22 mouse cellular contexts compared by ENCODE assay signal in the genomic region with DNA sequence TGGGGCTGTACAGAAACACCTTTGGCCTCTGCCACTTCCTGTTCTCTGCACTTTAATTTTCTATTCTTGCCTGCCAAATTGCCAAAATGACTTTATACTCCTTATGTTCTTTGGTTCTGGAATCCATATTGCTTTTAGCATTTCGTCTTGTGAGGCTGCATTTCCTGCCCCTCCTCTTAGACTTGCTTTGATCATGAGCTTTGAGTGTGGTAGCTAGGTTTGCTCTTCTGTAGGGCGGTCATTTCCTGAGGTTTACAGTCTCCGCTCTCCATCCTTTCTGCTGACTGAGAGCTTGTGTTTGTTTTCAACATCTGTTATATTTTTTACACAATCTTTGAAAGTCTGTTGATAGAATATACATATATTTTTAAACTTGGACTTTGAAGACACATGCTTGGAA.
DNase-seq lines count a peak whose midpoint lies in the region; ATAC-seq lines count a peak whose summit lies in the region.
"Had no signal": no experiment of that assay in that cellular context is flagged by ENCODE, and none has a peak within 500 bp of the region (broad histone marks: within the 10 kb centered on the region; RNA-seq: fewer than 3 reads in every experiment).

No protein-coding gene starts in this region.

- no peak overlapping the region for H3K4me2 ChIP-seq in forebrain, embryonic 16.5 days (ENCODE audit: low read length)
- H3K4me2 ChIP-seq: heart, embryonic 13.5 days; hindbrain, embryonic 14.5 days; intestine, embryonic 15.5 days had no signal

- H3K4me3 ChIP-seq in forebrain, embryonic 16.5 days (replicated peaks; ENCODE audit: low read length), result no peak overlapping the region
- no peak overlapping the region for H3K4me3 ChIP-seq in heart, embryonic 10.5 days
- H3K4me3 ChIP-seq: heart, embryonic 13.5 days; intestine, embryonic 15.5 days had no signal

- H3K4me1 ChIP-seq in forebrain, embryonic 16.5 days (replicated peaks; ENCODE audit: control insufficient read depth, insufficient read depth, low read length), result no peaks in the 10 kb centered on the region
- no peaks in the 10 kb centered on the region for H3K4me1 ChIP-seq in heart, embryonic 10.5 days
- H3K4me1 ChIP-seq: heart, embryonic 13.5 days; intestine, embryonic 15.5 days had no signal

- H3K36me3 ChIP-seq in forebrain, embryonic 16.5 days (ENCODE audit: control insufficient read depth, insufficient read depth), result no peaks in the 10 kb centered on the region
- H3K36me3 ChIP-seq in heart, embryonic 10.5 days, result no peaks in the 10 kb centered on the region
- H3K36me3 ChIP-seq: heart, embryonic 13.5 days; intestine, embryonic 15.5 days had no signal

- ATAC-seq in inflammation-experienced regulatory T-cells, adult 6 months, result peak; percentile 90
- no peak for ATAC-seq in forebrain, embryonic 16.5 days
- ATAC-seq: forebrain, embryonic 14.5 days; hindbrain, postnatal 0 days; intestine, embryonic 15.5 days had no signal

- no peaks in the 10 kb centered on the region for H3K27me3 ChIP-seq in forebrain, embryonic 16.5 days (replicated peaks; ENCODE audit: control insufficient read depth, insufficient read depth, low read length)
- H3K27me3 ChIP-seq in heart, embryonic 10.5 days (ENCODE audit: insufficient read depth, poor library complexity, severe bottlenecking), result no peaks in the 10 kb centered on the region
- H3K27me3 ChIP-seq: heart, embryonic 13.5 days; intestine, embryonic 15.5 days had no signal

- no peaks in the 10 kb centered on the region for H3K9me3 ChIP-seq in forebrain, embryonic 16.5 days (ENCODE audit: control insufficient read depth, low read length)
- no peaks in the 10 kb centered on the region for H3K9me3 ChIP-seq in heart, embryonic 10.5 days
- H3K9me3 ChIP-seq: heart, embryonic 13.5 days; intestine, embryonic 15.5 days had no signal

- DNase-seq in CD4-positive helper T cell, adult 2 months (ENCODE audit: low read depth, low spot score), result peak; percentile 37
- peak; percentile 28 for DNase-seq in T-cell, adult 2 months (ENCODE audit: low spot score)
- DNase-seq in naive thymus-derived CD4-positive, alpha-beta T cell, adult 2 months (ENCODE audit: low read depth), result peak; percentile 57
- no peak for DNase-seq in layer of hippocampus, postnatal 10 days (ENCODE audit: low spot score in 2 of 2)
- DNase-seq in left cerebral cortex, adult 18-20 months (ENCODE audit: low spot score in 2 of 2), result no peak
- DNase-seq in heart, embryonic 10.5 days (ENCODE audit: low spot score), result no peak
- DNase-seq: adrenal gland, postnatal 10 days; adrenal gland, postnatal 36 days; cerebellum, adult 18-20 months; cerebellum, adult 9-10 months; cerebellum, postnatal 14 days; gastrocnemius, postnatal 25 days; heart, adult 18-20 months; heart, postnatal 14 days; heart, postnatal 4 days had no signal

- H3K27ac ChIP-seq in forebrain, embryonic 16.5 days (ENCODE audit: low read length), result no peak overlapping the region
- no peak overlapping the region for H3K27ac ChIP-seq in heart, embryonic 10.5 days
- H3K27ac ChIP-seq: heart, embryonic 13.5 days; hindbrain, embryonic 14.5 days; hindbrain, postnatal 0 days; intestine, embryonic 15.5 days had no signal

- 83% methylated on average over 3 of the region's 3 CpGs for WGBS in forebrain, embryonic 16.5 days
- WGBS in heart, embryonic 10.5 days, result 85% methylated on average over 3 of the region's 3 CpGs

- no peak overlapping the region for H3K9ac ChIP-seq in forebrain, embryonic 16.5 days (replicated peaks; ENCODE audit: low read depth, low read length)
- H3K9ac ChIP-seq: heart, embryonic 13.5 days; hindbrain, embryonic 14.5 days; intestine, embryonic 15.5 days had no signal

Comparison
In these comparisons a context has a peak if more than half of its experiments do, and no peak if none do; other contexts are left out.
1. DNase-seq: peak in CD4-positive helper T cell, adult 2 months (single experiment), T-cell, adult 2 months (single experiment) and naive thymus-derived CD4-positive, alpha-beta T cell, adult 2 months (single experiment); none in layer of hippocampus, postnatal 10 days (0 of 2), left cerebral cortex, adult 18-20 months (0 of 2) and heart, embryonic 10.5 days (single experiment).